28 mouse cellular contexts compared by ENCODE assay signal in the genomic region with DNA sequence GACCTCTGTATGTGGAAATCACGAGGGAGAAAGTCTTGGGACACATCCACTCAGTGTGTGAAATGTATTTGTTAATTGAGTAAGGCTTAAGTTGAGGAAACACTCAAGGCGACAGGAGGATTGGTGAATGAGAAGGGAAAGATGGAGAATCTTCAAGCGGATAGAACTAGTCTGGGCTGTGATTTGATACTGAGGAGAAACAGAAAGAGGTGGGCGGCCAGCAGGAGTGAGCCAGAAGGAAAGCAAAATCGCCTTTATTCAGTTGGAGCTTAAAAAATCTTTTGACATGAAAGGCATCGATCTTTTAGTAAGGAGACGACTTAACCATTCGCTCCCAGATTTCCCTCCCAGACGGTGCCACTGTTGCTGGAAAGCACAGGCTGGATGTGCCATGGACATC. TPM values are rescaled to one million over a fixed set of nuclear protein-coding genes. Genes with fewer than 3 reads are reported as not detected.
"Had no signal": no experiment of that assay in that cellular context is flagged by ENCODE, and none has a peak within 500 bp of the region (broad histone marks: within the 10 kb centered on the region; RNA-seq: fewer than 3 reads in every experiment).

No protein-coding gene starts in this region.

- H3K9ac ChIP-seq: embryonic facial prominence, embryonic 12.5 days; embryonic facial prominence, embryonic 13.5 days; embryonic facial prominence, embryonic 15.5 days; forebrain, embryonic 12.5 days; forebrain, embryonic 13.5 days; forebrain, embryonic 15.5 days; forebrain, postnatal 0 days had no signal

- H3K27me3 ChIP-seq: embryonic facial prominence, embryonic 12.5 days; embryonic facial prominence, embryonic 13.5 days; embryonic facial prominence, embryonic 15.5 days; forebrain, embryonic 12.5 days; forebrain, embryonic 13.5 days; forebrain, embryonic 15.5 days had no signal

- H3K27ac ChIP-seq: embryonic facial prominence, embryonic 10.5 days; embryonic facial prominence, embryonic 12.5 days; embryonic facial prominence, embryonic 13.5 days; embryonic facial prominence, embryonic 15.5 days; forebrain, embryonic 10.5 days; forebrain, embryonic 12.5 days; forebrain, embryonic 13.5 days; forebrain, embryonic 15.5 days; gastrocnemius, adult 2 months; heart, adult 2 months had no signal

- H3K4me2 ChIP-seq: embryonic facial prominence, embryonic 12.5 days; embryonic facial prominence, embryonic 13.5 days; embryonic facial prominence, embryonic 15.5 days; forebrain, embryonic 12.5 days; forebrain, embryonic 13.5 days; forebrain, embryonic 15.5 days had no signal

- H3K4me3 ChIP-seq: embryonic facial prominence, embryonic 10.5 days; embryonic facial prominence, embryonic 12.5 days; embryonic facial prominence, embryonic 13.5 days; embryonic facial prominence, embryonic 15.5 days; erythroblast, embryonic 14.5 days; forebrain, embryonic 10.5 days; forebrain, embryonic 12.5 days; forebrain, embryonic 13.5 days; forebrain, embryonic 15.5 days; gastrocnemius, adult 2 months; heart, adult 2 months had no signal

- DNase-seq: cerebellum, adult 8-10 months; cerebellum, adult 9-10 months; cerebellum, adult 9-11 months; cerebellum, postnatal 10 days; cerebellum, postnatal 14 days; cerebellum, postnatal 25 days; cerebellum, postnatal 36 days; embryo, embryonic 11 days; forebrain, postnatal 0 days; gastrocnemius, adult 2 months; gastrocnemius, postnatal 10 days; gastrocnemius, postnatal 14 days; gastrocnemius, postnatal 25 days; gastrocnemius, postnatal 36 days; heart, adult 11 months; heart, adult 18-20 months; heart, adult 2 months had no signal

- H3K9me3 ChIP-seq: embryonic facial prominence, embryonic 10.5 days; embryonic facial prominence, embryonic 12.5 days; embryonic facial prominence, embryonic 13.5 days; embryonic facial prominence, embryonic 15.5 days; forebrain, embryonic 10.5 days; forebrain, embryonic 12.5 days; forebrain, embryonic 13.5 days; forebrain, embryonic 15.5 days had no signal

- H3K36me3 ChIP-seq: embryonic facial prominence, embryonic 10.5 days; embryonic facial prominence, embryonic 12.5 days; embryonic facial prominence, embryonic 15.5 days; forebrain, embryonic 10.5 days; forebrain, embryonic 12.5 days; forebrain, embryonic 15.5 days had no signal

- ATAC-seq: forebrain, embryonic 13.5 days; forebrain, embryonic 14.5 days; forebrain, embryonic 15.5 days; forebrain, embryonic 16.5 days; forebrain, postnatal 0 days had no signal

- H3K4me1 ChIP-seq: embryonic facial prominence, embryonic 15.5 days; forebrain, embryonic 10.5 days; forebrain, embryonic 12.5 days; forebrain, embryonic 13.5 days; forebrain, embryonic 15.5 days had no signal

RNA-seq across cellular contexts. Expression of a gene that starts 34.9 kb away (rescaled TPM):
- polyA plus RNA-seq: erythroblast, embryonic 14.5 days had no signal
